In genomic region chr11:98356625-98357394, GRCm38 (mm10) we compare ENCODE assay signal across 10 mouse cellular contexts. TPM values are rescaled to one million over a fixed set of nuclear protein-coding genes. Genes with fewer than 3 reads are reported as not detected.
DNase-seq lines count a peak whose midpoint lies in the region; ATAC-seq and TF ChIP-seq lines count a peak whose summit lies in the region.
"Had no signal": no experiment of that assay in that cellular context is flagged by ENCODE, and none has a peak within 500 bp of the region (broad histone marks: within the 10 kb centered on the region; RNA-seq: fewer than 3 reads in every experiment).

No protein-coding gene starts in this region.

- ATAC-seq in erythroblast, adult 5-6 weeks (replicated peaks; ENCODE audit: low FRiP score, poor library complexity, severe bottlenecking): no peak
- ATAC-seq in kidney, embryonic 16.5 days (ENCODE audit: low FRiP score, low TSS enrichment): no peak
- no peak for ATAC-seq in heart, postnatal 0 days (ENCODE audit: insufficient read depth, low read depth)
- ATAC-seq in inflammation-experienced regulatory T-cells, adult 6 months: no peak

- peak overlapping the region; percentile 91 for H3K27ac ChIP-seq in kidney, embryonic 16.5 days (ENCODE audit: low read length)
- H3K27ac ChIP-seq in heart, postnatal 0 days (ENCODE audit: low read depth): peak overlapping the region; percentile 91
- H3K27ac ChIP-seq in macrophage: peak overlapping the region; percentile 73; the same call in 1 of the 2 replicates

- peak overlapping the region; percentile 78 for H3K4me2 ChIP-seq in kidney, embryonic 16.5 days (replicated peaks; ENCODE audit: low read depth, low read length)
- H3K4me2 ChIP-seq in heart, postnatal 0 days (ENCODE audit: low read depth, low read length): peak overlapping the region; percentile 81; the same call in 1 of the 2 replicates

- peaks cover 49% of the 10 kb centered on the region for H3K4me1 ChIP-seq in erythroblast, embryonic 14.5 days (ENCODE audit: control insufficient read depth)
- peaks cover 52% of the 10 kb centered on the region for H3K4me1 ChIP-seq in kidney, embryonic 16.5 days (ENCODE audit: insufficient read depth, low read length)
- H3K4me1 ChIP-seq in heart, postnatal 0 days (ENCODE audit: control insufficient read depth, insufficient read depth): peaks cover 19% of the 10 kb centered on the region

- peaks cover 35% of the 10 kb centered on the region for H3K79me2 ChIP-seq in macrophage (ENCODE audit: inconsistent target)

- TF ChIP-seq EP300 in heart, postnatal 0 days (IDR thresholded peaks at IDR 0.05; ENCODE audit: low read depth): no peak

- peak overlapping the region; percentile 79 for H3K9ac ChIP-seq in kidney, embryonic 16.5 days (replicated peaks; ENCODE audit: low read length)
- no peak overlapping the region for H3K9ac ChIP-seq in heart, postnatal 0 days (replicated peaks; ENCODE audit: low read depth, low read length)
- H3K9ac ChIP-seq: embryonic facial prominence, embryonic 15.5 days had no signal

- H3K36me3 ChIP-seq in erythroblast, embryonic 14.5 days (ENCODE audit: control insufficient read depth): no peaks in the 10 kb centered on the region; the same call in 1 of the 2 replicates
- no peaks in the 10 kb centered on the region for H3K36me3 ChIP-seq in kidney, embryonic 16.5 days (ENCODE audit: insufficient read depth, low read length)
- H3K36me3 ChIP-seq in heart, postnatal 0 days (replicated peaks; ENCODE audit: control insufficient read depth, insufficient read depth, low read length): no peaks in the 10 kb centered on the region
- no peaks in the 10 kb centered on the region for H3K36me3 ChIP-seq in macrophage (ENCODE audit: inconsistent target)
- H3K36me3 ChIP-seq: embryonic facial prominence, embryonic 15.5 days had no signal

- DNase-seq in kidney, adult 9 months: no peak
- no peak for DNase-seq in heart, postnatal 0 days (ENCODE audit: low spot score)
- no peak for DNase-seq in testis, postnatal 14 days (ENCODE audit: low spot score)

- peaks cover 30% of the 10 kb centered on the region for H3K27me3 ChIP-seq in erythroblast, embryonic 14.5 days (ENCODE audit: control insufficient read depth)
- H3K27me3 ChIP-seq in kidney, embryonic 16.5 days (ENCODE audit: insufficient read depth, low read length): 0 out of 2 replicates have a peak, but pooled peaks cover 3% of the 10 kb centered on the region
- no peaks in the 10 kb centered on the region for H3K27me3 ChIP-seq in heart, postnatal 0 days (ENCODE audit: control insufficient read depth, insufficient read depth, low read length)

- no peaks in the 10 kb centered on the region for H3K9me3 ChIP-seq in erythroblast, embryonic 14.5 days (ENCODE audit: control insufficient read depth, low read length)
- no peaks in the 10 kb centered on the region for H3K9me3 ChIP-seq in kidney, embryonic 16.5 days (ENCODE audit: low read length)
- H3K9me3 ChIP-seq in heart, postnatal 0 days (replicated peaks; ENCODE audit: control insufficient read depth, low read length): no peaks in the 10 kb centered on the region
- H3K9me3 ChIP-seq: embryonic facial prominence, embryonic 15.5 days had no signal

- WGBS in kidney, embryonic 16.5 days: 62% methylated on average over 7 of the region's 7 CpGs
- 62% methylated on average over 7 of the region's 7 CpGs for WGBS in heart, postnatal 0 days
- 70% methylated on average over 7 of the region's 7 CpGs for WGBS in macrophage (ENCODE audit: missing documents)

- no peak for TF ChIP-seq CTCF in heart, postnatal 0 days (IDR thresholded peaks at IDR 0.05; ENCODE audit: low read depth)

- H3K4me3 ChIP-seq in erythroblast, embryonic 14.5 days (replicated peaks): peak overlapping the region; percentile 95
- H3K4me3 ChIP-seq in kidney, embryonic 16.5 days (ENCODE audit: low read length): no peak overlapping the region
- H3K4me3 ChIP-seq in heart, postnatal 0 days (ENCODE audit: low read depth, low read length): no peak overlapping the region
- no peak overlapping the region for H3K4me3 ChIP-seq in macrophage (ENCODE audit: inconsistent target)

RNA-seq across cellular contexts. Expression of gene Stard3, which starts 1.4 kb away (rescaled TPM):
- polyA plus RNA-seq in erythroblast, embryonic 14.5 days (2012): 1.2 and 1.7 TPM in 2 replicates
- 8.5 and 9.2 TPM in 2 replicates for total RNA-seq in erythroblast, adult 5-6 weeks (2015; ENCODE audit: low replicate concordance)
- 2.8 and 6.0 TPM in 2 replicates for total RNA-seq in erythroblast, adult 5-6 weeks (2017; ENCODE audit: low replicate concordance)
- polyA plus RNA-seq in kidney, embryonic 16.5 days (2015; fragmentation: Nextera tagmentation; extraction: Ambion mirVana): 62.0 and 62.4 TPM in 2 replicates
- total RNA-seq in heart, postnatal 0 days (2014; rRNA removed; ENCODE audit: low replicate concordance): 44.8 and 53.6 TPM in 2 replicates
- polyA plus RNA-seq in heart, postnatal 0 days (2015; fragmentation: Nextera tagmentation; extraction: Ambion mirVana): 34.7 and 35.3 TPM in 2 replicates
- total RNA-seq in macrophage (2018; cell fraction: chromatin; rRNA removed): 100 to 1,000 TPM in 23 of 26 experiments, 10 to 100 TPM in 3; 73.9 to 360 (median 196) TPM
- total RNA-seq in macrophage (2018; cell fraction: cytosol; rRNA removed): 100 to 1,000 TPM in 12 of 26 experiments, 10 to 100 TPM in 14; 41.3 to 161 (median 80.8) TPM
- 100 to 1,000 TPM in 21 of 26 experiments, 10 to 100 TPM in 5; 73.3 to 269 (median 171) TPM for total RNA-seq in macrophage (2018; cell fraction: nucleus; rRNA removed)
- polyA plus RNA-seq in macrophage (2018): 39.6 to 84.6 TPM (median 53.0 TPM) in 3 replicates
- polyA plus RNA-seq in inflammation-experienced regulatory T-cells, adult 6 months (2017; shearing (Covaris generic)): 10 to 100 TPM; 38.5 to 42.1 (median 40.3) TPM

RNA-seq across cellular contexts. Expression of gene Ppp1r1b, which starts 8.6 kb away (rescaled TPM):
- polyA plus RNA-seq in erythroblast, embryonic 14.5 days (2012): 0.02 TPM in 1 of 2 replicates, not detected in the other
- not detected in 2 replicates for total RNA-seq in erythroblast, adult 5-6 weeks (2015; ENCODE audit: low replicate concordance)
- total RNA-seq in erythroblast, adult 5-6 weeks (2017; ENCODE audit: low replicate concordance): not detected in 2 replicates
- 5.4 and 5.8 TPM in 2 replicates for polyA plus RNA-seq in kidney, embryonic 16.5 days (2015; fragmentation: Nextera tagmentation; extraction: Ambion mirVana)
- 16.3 and 18.6 TPM in 2 replicates for total RNA-seq in heart, postnatal 0 days (2014; rRNA removed; ENCODE audit: low replicate concordance)
- 32.1 and 38.5 TPM in 2 replicates for polyA plus RNA-seq in heart, postnatal 0 days (2015; fragmentation: Nextera tagmentation; extraction: Ambion mirVana)
- total RNA-seq in macrophage (2018; cell fraction: chromatin; rRNA removed): not detected
- total RNA-seq in macrophage (2018; cell fraction: cytosol; rRNA removed): not detected
- not detected for total RNA-seq in macrophage (2018; cell fraction: nucleus; rRNA removed)
- not detected in 3 replicates for polyA plus RNA-seq in macrophage (2018)
- polyA plus RNA-seq in inflammation-experienced regulatory T-cells, adult 6 months (2017; shearing (Covaris generic)): not detected

RNA-seq across cellular contexts. Expression of gene Tcap, which starts 26.8 kb away (rescaled TPM):
- not detected in 2 replicates for polyA plus RNA-seq in erythroblast, embryonic 14.5 days (2012)
- not detected in 2 replicates for total RNA-seq in erythroblast, adult 5-6 weeks (2015; ENCODE audit: low replicate concordance)
- not detected in 2 replicates for total RNA-seq in erythroblast, adult 5-6 weeks (2017; ENCODE audit: low replicate concordance)
- 2.4 and 2.7 TPM in 2 replicates for polyA plus RNA-seq in kidney, embryonic 16.5 days (2015; fragmentation: Nextera tagmentation; extraction: Ambion mirVana)
- total RNA-seq in heart, postnatal 0 days (2014; rRNA removed; ENCODE audit: low replicate concordance): 293 and 299 TPM in 2 replicates
- 455 and 518 TPM in 2 replicates for polyA plus RNA-seq in heart, postnatal 0 days (2015; fragmentation: Nextera tagmentation; extraction: Ambion mirVana)
- total RNA-seq in macrophage (2018; cell fraction: chromatin; rRNA removed): 1 to 10 TPM in 15 of 26 experiments, under 1 TPM in 2, not detected in 9; 0.86 to 3.2 (median 1.7) TPM
- under 1 TPM in 2 of 26 experiments, not detected in 24; 0.24 to 0.31 TPM for total RNA-seq in macrophage (2018; cell fraction: cytosol; rRNA removed)
- total RNA-seq in macrophage (2018; cell fraction: nucleus; rRNA removed): 1 to 10 TPM in 15 of 26 experiments, under 1 TPM in 7, not detected in 4; 0.69 to 3.3 (median 1.2) TPM
- polyA plus RNA-seq in macrophage (2018): 0.16 TPM in 1 of 3 replicates, not detected in the others
- not detected for polyA plus RNA-seq in inflammation-experienced regulatory T-cells, adult 6 months (2017; shearing (Covaris generic))

RNA-seq across cellular contexts. Expression of gene Neurod2, which starts 27.4 kb away (rescaled TPM):
- polyA plus RNA-seq in erythroblast, embryonic 14.5 days (2012): not detected in 2 replicates
- not detected in 2 replicates for total RNA-seq in erythroblast, adult 5-6 weeks (2015; ENCODE audit: low replicate concordance)
- total RNA-seq in erythroblast, adult 5-6 weeks (2017; ENCODE audit: low replicate concordance): not detected in 2 replicates
- polyA plus RNA-seq in kidney, embryonic 16.5 days (2015; fragmentation: Nextera tagmentation; extraction: Ambion mirVana): not detected in 2 replicates
- not detected in 2 replicates for total RNA-seq in heart, postnatal 0 days (2014; rRNA removed; ENCODE audit: low replicate concordance)
- not detected in 2 replicates for polyA plus RNA-seq in heart, postnatal 0 days (2015; fragmentation: Nextera tagmentation; extraction: Ambion mirVana)
- not detected for total RNA-seq in macrophage (2018; cell fraction: chromatin; rRNA removed)
- total RNA-seq in macrophage (2018; cell fraction: cytosol; rRNA removed): not detected
- total RNA-seq in macrophage (2018; cell fraction: nucleus; rRNA removed): not detected
- not detected in 3 replicates for polyA plus RNA-seq in macrophage (2018)
- not detected for polyA plus RNA-seq in inflammation-experienced regulatory T-cells, adult 6 months (2017; shearing (Covaris generic))
- total RNA-seq: gastrocnemius, postnatal 4 days had no signal

RNA-seq across cellular contexts. Expression of gene Pnmt, which starts 29.4 kb away (rescaled TPM):
- polyA plus RNA-seq in erythroblast, embryonic 14.5 days (2012): not detected in 2 replicates
- not detected in 2 replicates for total RNA-seq in erythroblast, adult 5-6 weeks (2015; ENCODE audit: low replicate concordance)
- not detected in 2 replicates for total RNA-seq in erythroblast, adult 5-6 weeks (2017; ENCODE audit: low replicate concordance)
- 2.5 and 2.8 TPM in 2 replicates for polyA plus RNA-seq in kidney, embryonic 16.5 days (2015; fragmentation: Nextera tagmentation; extraction: Ambion mirVana)
- 4.2 TPM in 1 of 2 replicates, not detected in the other for total RNA-seq in heart, postnatal 0 days (2014; rRNA removed; ENCODE audit: low replicate concordance)
- 0.26 TPM in 1 of 2 replicates, not detected in the other for polyA plus RNA-seq in heart, postnatal 0 days (2015; fragmentation: Nextera tagmentation; extraction: Ambion mirVana)
- not detected for total RNA-seq in macrophage (2018; cell fraction: chromatin; rRNA removed)
- not detected for total RNA-seq in macrophage (2018; cell fraction: cytosol; rRNA removed)
- not detected for total RNA-seq in macrophage (2018; cell fraction: nucleus; rRNA removed)
- polyA plus RNA-seq in macrophage (2018): not detected in 3 replicates
- polyA plus RNA-seq in inflammation-experienced regulatory T-cells, adult 6 months (2017; shearing (Covaris generic)): not detected

Comparison
In these comparisons a context has a peak if more than half of its experiments do, and no peak if none do; other contexts are left out.
1. RNA of gene Stard3, which starts 1.4 kb away (polyA plus RNA-seq): 62.0 to 62.4 TPM in kidney, embryonic 16.5 days, 38.5 to 42.1 TPM in inflammation-experienced regulatory T-cells, adult 6 months, 39.6 to 84.6 TPM in macrophage and 34.7 to 35.3 TPM in heart, postnatal 0 days; 1.2 to 1.7 TPM in erythroblast, embryonic 14.5 days; every median in the first group is over 10 times any median in the second.
2. RNA of gene Tcap, which starts 26.8 kb away (polyA plus RNA-seq): 455 to 518 TPM in heart, postnatal 0 days; 2.4 to 2.7 TPM in kidney, embryonic 16.5 days, 0.16 TPM in macrophage, not detected in erythroblast, embryonic 14.5 days and not detected in inflammation-experienced regulatory T-cells, adult 6 months; every median in the first group is over 100 times any median in the second.
3. Peak in every context shown above with its lines, with median percentiles within 50 percentile points of each other: H3K27ac ChIP-seq.